Mouse (Mus musculus) B cell, adult 2 months (primary cell): Measurements from ENCODE around the gene Galnt6.
A peak's percentile ranks its signal among the peaks of the same experiment; 100 is the strongest.

Experiments
- DNase-seq, 2 experiments: peaks; one replicate each; pipeline ENCODE4 v3.0.0; 2022

Galnt6 gene

GRCm38 (mm10) chr15:100683041-100683440 lies 46.1 kb downstream of the Galnt6 start:
- DNase-seq = peak; percentile 84 to 88

DNA sequence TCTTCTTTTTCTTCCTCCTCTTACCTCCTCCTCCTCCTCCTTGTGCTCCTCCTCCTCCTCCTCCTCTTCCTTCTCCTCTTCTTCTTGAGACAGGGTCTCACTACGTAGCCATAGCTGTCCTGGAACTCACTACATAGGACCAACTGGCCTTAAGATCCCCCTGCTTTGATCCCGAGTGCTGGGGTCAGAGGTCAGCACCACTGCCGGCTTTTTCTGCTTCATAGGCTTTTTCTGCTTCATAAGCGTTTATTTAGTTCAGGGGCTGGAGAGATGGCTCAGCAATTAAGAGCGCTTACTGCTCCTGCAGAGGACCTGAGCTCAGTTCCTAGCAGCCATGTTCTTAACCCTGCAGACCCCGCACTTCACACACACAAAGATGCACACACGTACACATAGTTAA lies 47.4 kb downstream of the Galnt6 start:
- no peak for DNase-seq

DNA sequence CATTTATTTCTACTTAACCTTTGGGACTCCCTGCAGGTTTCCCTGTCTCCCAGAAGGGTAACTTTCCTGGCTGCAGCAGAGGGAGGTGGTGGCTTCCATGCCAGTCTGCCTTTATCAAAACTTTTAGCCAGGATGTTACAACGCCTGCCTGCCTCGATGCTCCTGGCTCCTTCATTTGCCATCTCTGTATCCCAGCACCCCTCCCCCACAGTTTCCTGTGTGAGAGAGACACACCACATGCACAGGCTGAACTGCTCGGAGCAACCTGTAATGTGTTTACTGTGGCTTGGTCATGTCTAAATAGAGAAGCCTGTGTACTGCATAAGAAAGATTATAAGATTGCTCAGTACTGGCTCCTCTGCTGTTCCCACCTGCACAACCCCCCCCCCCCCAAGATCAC lies 48.8 kb downstream of the Galnt6 start:
- no peak for DNase-seq

DNA sequence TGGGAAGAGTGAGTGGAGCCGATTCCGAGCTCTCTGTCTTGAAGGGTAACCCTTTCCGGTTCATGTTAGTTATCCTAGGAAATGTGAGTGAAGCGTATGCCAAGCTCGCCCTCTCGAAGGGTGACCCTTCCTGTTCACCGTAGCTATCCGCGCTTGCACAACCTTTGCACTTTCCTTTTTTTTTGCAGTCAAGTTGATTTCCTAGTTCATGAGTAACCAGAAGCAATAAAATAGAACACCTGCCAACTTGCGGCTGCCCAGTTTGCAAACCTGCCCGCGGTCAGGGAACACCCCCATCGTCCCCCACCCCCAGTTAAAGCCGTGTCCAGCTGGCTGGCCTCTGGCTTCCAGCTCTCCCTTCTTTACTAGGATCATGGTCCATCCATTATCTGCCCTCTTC lies 50.2 kb downstream of the Galnt6 start:
- DNase-seq = no peak

DNA sequence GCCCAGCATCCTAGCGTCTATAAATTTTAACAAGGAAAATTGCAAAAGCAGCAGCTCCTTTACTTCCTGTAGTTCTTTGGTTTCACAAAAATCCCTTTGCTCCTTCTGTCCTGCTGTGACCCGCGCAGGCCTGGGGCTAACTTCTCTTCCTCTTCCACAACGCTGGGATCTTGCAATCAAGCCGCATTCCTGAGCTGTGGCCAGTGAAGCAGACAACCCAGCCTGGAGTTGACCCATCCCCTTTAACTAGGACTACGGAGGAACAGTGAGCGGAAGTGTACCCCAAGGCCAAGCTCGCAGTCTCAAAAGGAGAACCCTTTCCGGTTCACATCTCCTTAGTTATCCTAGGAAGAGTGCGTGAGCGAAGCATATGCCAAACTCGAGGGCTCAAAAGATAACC lies 50.6 kb downstream of the Galnt6 start:
- no peak for DNase-seq

DNA sequence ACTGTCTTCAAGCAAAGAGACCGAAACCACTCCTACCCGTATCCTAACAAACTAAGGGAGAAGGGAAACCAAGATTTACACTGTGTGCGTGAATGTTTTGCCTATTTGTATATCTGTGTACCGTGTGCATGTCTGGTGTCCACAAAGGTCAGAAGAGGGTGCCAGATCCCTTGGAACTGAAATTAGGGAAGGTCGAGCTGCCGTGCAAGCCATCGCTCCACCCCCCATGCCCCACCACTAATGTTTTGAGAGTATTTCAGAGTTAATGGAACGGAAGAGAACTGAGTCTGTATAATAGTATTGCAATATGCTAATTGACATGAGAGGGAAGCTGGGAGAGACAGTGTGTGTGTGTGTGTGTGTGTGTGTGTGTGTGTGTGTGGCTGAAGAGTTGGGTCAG lies 51.5 kb downstream of the Galnt6 start:
- DNase-seq = no peak

DNA sequence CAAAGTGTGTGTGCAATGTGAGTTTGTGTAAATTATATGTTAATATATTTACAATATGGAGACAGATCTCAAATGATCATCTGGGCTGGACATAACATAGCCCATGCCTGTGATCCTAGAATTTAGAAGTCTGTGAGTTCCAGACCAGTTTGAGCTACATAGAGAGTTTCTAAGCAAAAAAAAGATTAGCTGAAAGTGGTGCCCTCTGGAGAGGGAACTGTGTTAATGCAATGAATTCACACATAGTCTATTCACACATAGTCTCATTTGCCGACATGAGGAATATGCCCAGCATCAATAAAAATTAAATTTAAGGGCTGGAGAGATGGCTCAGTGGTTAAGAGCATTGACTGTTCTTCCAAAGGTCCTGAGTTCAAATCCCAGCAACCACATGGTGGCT lies 52.7 kb downstream of the Galnt6 start:
- peak in 1 of 2 experiments; percentile 35 for DNase-seq

DNA sequence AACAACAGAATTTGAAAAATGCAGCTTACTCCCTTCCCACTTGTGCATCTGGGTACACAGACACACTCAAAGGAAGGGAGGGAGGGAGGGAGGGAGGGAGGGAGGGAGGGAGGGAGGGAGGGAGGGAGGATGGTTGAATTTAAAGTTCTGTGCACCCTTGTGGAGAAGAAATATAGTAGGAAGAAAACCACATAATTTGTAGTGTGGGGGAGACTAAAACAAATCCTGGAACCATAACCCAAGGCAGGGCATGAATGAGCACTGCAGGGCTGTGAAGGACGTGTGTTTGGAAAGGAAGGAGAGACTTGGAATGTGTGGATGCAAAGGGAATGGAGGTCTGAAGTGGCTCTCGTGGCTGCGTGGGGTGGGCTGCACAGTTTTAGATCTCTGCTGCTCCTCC lies 53.7 kb downstream of the Galnt6 start:
- DNase-seq = no peak

- DNase-seq = no peak
Measured at GRCm38 (mm10) chr15:100674566-100674965, 54.6 kb downstream of the Galnt6 start.

GRCm38 (mm10) chr15:100673585-100674391 lies 55.4 kb downstream of the Galnt6 start:
- DNase-seq = peak in 1 of 2 experiments; percentile 21

- DNase-seq = no peak
Measured at GRCm38 (mm10) chr15:100670833-100671232, 58.3 kb downstream of the Galnt6 start.

DNA sequence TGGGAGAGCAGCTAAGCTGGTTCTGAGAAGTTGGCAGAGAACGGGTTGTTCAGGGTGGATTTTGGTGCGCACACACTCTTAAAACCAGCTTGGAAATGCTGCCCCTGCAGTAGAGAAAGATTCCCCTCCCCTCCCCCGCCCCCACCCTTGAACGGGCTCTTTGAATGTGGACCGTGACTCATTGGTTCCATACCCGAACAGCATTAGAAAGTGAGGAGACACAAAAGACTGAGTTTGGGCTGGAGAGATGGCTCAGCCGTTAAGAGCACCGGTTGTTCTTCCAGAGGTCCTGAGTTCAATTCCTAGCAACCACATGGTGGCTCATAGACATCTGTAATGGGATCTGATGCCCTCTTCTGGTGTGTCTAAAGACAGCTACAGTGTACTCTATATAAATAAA lies 59.2 kb downstream of the Galnt6 start:
- DNase-seq = no peak

DNA sequence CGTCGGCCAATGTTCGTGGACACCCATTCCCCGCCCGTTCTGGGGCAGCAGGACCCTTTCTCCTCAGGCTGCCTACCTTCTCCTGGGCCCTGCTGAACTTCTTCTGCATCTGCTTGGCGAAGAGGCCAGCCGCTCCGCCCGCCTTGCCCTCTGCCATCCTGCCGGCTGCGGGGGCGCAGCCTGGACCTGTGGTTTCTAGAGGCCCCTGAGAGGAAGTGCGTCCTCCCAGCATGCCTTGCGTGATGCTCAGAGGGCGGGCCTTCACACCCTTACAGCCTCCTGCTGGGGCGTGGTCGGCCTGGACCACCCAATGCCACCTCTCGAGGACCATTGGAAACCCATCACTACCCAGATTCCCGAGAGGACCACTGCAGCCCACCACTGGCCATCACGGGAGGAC lies 59.8 kb downstream of the Galnt6 start, which contains the start of gene Bin2:
Gene Bin2 (minus strand): TSS at position 217 of the 400 bp plus-strand sequence.
- DNase-seq = peak; percentile 90 to 91

DNA sequence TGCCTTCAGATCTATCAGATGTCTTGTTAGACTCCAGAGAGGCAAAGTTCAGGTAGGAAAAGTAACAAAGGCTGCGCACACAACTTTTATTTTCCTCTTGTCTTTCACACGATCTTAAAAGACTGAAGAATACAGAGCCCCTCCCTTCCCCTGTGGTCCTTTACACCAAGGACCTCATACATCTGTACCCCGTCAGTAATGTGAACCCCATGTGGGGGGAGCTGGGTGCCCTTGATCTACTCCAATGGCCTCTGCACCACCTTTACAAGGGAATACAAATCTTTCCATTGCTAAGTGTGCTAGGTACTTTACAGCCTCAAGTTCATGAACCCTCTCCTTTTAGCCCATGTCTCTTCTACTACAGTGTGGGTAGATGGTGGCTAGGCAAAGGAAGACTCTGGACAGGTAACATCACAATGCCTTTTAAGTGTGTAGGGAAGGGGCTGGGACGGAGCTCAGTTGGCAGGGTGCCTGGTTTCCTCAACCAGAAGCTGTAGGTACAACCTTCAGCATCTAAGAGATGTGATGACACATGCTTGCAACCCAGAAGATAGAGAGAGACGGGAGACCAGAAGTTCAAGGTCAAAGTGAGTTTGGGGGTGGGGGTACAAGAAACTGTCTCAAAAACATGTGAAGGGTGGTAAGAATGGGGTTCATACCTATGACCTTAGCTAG lies 61.2 kb downstream of the Galnt6 start:
- DNase-seq = no peak

- no peak for DNase-seq
Measured at GRCm38 (mm10) chr15:100667420-100667819, 61.8 kb downstream of the Galnt6 start.

DNA sequence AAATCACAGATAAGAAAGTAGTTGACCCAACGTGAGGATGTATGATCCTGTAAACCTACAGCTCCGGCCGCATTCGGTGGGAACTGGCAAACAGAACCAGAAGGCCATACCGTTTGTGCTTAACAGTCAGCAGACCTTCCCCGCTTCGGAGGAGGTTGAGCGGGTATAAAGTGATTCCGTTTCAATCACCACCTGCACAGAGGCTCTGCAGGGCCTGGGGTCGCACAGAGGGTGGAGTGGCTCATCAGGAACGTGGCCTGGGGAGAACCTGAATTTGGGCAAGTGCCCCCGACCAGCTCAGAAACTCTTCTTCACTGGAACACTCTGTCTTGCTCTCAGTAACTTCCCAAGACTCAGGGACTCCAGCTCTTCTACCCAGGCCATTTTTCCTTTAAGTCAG lies 62.3 kb downstream of the Galnt6 start:
- no peak for DNase-seq

DNA sequence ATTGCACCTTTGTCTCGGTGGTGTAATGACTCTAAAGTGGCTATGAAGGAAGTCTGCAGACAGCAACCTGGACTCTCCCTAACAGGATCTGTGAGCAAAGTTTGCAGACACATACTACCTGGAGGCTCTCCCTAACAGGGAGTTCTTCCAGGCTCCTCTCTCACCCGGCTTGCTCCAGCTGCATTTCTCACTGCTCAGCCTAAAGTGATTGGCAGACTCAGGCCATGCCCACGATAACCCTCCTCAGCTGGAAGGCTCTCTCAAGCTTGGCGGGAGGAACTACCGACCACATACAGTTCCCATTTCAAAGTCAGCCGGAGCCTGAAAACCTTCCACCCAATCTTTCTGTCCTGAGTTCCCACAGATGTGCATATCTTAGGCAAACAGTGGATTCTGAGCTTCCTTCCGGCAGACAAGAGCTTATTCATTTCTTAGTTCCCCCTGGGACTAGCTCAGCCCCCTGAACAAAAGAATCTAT lies 62.9 kb downstream of the Galnt6 start:
- DNase-seq = peak in 1 of 2 experiments; percentile 13

DNA sequence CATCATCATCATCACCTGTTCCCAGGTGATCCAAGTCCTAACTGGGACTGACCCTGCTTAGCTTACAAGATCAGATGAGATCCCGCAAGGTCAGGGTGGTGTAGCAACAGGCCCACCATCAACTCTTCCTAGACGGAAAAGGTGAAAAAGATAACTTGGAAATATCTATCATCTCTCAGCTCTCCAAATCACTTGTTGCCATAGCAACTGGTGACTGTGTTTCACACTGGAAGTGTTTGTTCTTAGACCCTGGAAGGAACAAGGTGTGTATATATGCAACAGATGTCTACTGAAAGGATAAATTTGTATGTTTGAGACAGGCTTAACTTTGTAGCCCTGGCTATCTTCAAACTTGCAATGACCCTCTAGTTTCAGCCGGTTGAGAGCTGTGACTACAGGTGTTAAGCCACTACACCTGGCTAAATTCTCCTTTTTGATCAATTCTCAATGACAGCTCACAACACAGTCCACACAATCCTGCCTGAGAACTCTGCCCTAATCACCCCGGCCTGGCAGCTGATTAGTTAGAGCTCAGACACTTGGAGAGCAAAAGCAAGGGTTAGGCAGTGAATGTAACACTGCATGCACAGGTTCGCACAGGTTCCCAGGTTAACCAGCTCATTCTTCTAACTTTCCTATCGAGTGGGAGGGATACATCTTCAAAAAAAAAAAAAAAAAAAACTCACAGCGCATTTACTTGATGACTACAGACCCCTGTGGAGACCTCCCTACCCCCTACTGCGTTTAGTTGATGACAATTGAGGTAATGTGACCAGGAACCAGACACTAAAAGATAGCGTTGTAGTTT lies 63.6 kb downstream of the Galnt6 start:
- peak; percentile 46 to 51 for DNase-seq

DNA sequence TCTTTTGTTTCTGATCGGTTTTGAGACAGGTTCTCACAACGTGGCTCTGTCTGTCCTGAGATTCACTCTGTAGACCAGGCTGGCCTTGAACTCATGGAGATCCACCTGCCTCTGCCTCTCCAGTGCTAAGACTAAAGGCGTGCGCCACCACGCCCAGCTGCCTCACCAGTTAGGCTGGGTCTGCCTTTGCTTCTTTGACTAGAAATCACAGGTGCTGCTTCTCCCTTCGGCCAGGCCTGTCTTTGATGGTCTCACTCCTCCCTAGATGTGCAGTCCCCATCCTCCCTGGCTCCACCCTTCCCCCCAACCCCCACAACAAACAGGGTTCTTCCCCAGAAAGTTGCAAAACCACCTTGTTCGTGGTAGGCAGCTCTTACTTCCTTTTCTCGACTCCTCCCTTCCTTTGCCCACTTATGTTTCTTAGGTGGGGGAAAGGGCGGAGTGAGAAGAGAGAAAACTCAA lies 64.3 kb downstream of the Galnt6 start:
- DNase-seq = peak; percentile 87 to 92

DNA sequence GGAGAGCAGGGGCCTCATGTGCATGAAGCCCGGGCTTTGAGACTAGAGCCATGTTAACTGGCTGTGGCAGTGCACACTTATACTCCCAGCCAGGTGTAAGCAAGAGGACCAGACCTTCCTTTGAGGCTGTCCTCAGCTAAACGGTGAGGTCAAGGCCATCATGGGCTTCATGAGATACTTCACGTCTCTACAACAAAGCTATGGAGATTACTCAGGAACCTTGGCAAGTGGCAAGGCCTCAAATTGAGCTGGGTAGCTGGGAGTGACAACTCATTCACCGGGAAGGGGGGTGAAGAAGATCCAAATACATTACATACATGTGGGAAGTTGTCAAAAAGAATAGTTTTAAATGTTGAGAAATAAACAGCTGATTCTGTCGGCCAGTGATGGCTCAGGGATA lies 68.4 kb downstream of the Galnt6 start:
- no peak for DNase-seq

GRCm38 (mm10) chr15:100660306-100660705 lies 68.9 kb downstream of the Galnt6 start:
- no peak for DNase-seq

- no peak for DNase-seq
Measured at GRCm38 (mm10) chr15:100655201-100655600, 74.0 kb downstream of the Galnt6 start.

- DNase-seq = no peak
Measured at GRCm38 (mm10) chr15:100654271-100654670, 74.9 kb downstream of the Galnt6 start.
